Mouse (Mus musculus) ES-Bruce4 (cell line): ENCODE results near the gene Tead3.

ENCODE experiments used
- CTCF ChIP-seq: IDR thresholded peaks from one replicate; pipeline ENCODE4 v1.8.1; 2011; ENCODE audit warnings: low read depth, low read length
- EP300 ChIP-seq: IDR thresholded peaks from 2 replicates; pipeline ENCODE4 v1.6.1; 2011; ENCODE audit warnings: low read depth, low read length; ENCODE audit not compliant: insufficient read depth
- POLR2A ChIP-seq: IDR thresholded peaks from one replicate; pipeline ENCODE4 v1.8.1; 2011; ENCODE audit warnings: low read length; ENCODE audit not compliant: insufficient read depth

- TF ChIP-seq CTCF (no peak), EP300 (no peak), POLR2A (no peak)
These were observed 68.7 kb downstream of the Tead3 start for GRCm38 (mm10) chr17:28281866-28282441.
